Mouse (Mus musculus) cerebellum, adult 9-10 months (tissue): Measurements from ENCODE around the gene Olfr1293-ps.

ENCODE experiments used
- DNase-seq: peaks from one replicate; pipeline ENCODE4 v3.0.0; 2022

Gene Olfr1293-ps

DNA sequence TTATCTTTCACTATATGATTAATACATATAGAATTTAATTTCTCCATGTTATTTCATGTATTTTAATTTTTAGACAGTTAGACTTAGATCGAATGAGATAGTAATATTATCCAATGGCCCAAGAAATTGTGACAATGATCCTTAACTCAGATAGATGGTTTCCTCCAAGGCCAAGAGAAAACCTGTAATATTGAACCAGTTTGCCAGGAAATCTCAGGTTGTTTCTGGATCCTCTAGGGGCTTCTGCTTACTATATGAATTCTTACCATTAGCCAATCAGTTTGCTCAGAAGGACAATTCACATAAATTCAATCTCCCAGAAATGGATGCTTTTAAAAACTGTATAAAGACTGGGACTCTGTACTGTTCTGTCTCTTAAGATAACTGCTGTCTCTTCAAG, at the start of gene Olfr1293-ps:
TSS of gene Olfr1293-ps (plus strand) at position 301 of the 400 bp plus-strand sequence.
- DNase-seq, result no peak

DNA sequence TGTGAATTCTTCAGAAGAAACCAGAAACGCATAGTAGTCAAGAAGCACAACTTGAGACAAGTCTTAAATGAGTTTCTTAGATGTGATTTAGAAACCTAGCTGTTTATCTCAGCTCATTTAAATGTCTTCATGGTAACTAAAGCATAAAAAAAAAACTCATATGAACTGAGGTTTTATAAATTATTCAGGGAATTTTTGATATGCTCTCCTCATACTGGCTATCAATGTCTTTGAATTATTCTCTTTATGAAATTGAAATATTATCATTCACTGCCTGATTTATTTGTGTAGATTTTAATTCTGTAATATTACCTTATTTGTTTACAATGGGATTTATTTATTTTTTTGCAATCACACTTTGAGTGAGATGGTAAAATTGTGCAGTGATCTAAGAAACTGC, 44.5 kb upstream of the Olfr1293-ps start, which contains the start of gene Olfr1289:
TSS of gene Olfr1289 (plus strand) at position 301 of the 400 bp plus-strand sequence.
- no peak for DNase-seq

DNA sequence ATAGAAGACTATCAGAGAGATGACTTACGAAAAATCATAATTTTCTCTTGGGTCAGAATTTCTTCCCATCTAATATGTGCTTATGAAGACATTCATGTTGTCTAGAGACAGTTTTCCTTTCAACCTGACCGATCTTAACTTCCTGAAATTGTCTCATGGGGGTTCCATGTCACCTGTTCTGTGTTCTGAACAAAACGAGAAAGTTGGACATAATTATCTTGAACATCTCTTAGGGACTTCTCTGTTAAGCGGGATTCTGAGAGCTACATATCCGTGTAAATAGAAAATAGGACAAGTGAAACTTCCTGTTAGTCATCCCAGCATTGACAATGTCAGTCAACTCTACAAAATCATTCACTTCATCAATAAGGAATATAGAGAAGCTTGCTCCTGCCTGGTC, 31.3 kb upstream of the Olfr1293-ps start, which contains the start of gene Olfr1290:
TSS of gene Olfr1290 (minus strand) at position 101 of the 400 bp plus-strand sequence.
- DNase-seq, result no peak

DNA sequence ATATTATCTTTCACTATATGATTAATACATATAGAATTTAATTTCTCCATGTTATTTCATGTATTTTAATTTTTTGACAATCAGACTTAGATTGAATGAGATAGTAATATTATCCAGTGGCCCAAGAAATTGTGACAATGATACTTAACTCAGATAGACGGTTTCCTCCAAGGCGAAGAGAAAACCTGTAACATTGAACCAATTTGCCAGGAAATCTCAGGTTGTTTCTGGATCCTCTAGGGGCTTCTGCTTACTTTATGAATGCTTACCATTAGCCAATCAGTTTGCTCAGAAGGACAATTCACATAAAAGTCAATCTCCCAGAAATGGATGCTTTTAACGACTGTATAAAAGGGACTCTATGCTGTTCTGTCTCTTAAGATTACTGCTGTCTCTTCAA, 28.1 kb upstream of the Olfr1293-ps start, which contains the start of gene Olfr1291-ps1:
TSS of gene Olfr1291-ps1 (plus strand) at position 301 of the 400 bp plus-strand sequence.
- DNase-seq, result no peak

DNA sequence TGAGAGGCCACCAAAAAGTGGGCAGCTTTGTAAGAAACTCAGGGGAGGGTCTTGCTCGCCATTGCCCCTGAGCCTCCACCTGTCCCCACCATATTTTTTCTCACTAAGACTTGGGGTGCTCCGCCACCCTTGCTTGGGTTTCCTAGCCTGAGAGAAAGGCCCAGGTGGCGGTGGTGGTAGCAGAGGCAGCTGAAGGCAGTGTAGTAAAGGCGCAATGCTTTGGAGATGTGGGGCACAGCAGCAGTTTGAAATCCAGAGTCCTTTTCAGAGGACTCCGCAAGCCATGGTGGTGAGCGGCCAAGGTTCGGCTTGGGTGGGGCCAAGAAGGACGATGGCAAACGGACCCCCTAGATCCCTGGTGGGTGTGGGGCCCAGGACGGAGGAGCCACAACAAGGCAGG, 7.6 kb upstream of the Olfr1293-ps start:
- DNase-seq, result no peak

DNA sequence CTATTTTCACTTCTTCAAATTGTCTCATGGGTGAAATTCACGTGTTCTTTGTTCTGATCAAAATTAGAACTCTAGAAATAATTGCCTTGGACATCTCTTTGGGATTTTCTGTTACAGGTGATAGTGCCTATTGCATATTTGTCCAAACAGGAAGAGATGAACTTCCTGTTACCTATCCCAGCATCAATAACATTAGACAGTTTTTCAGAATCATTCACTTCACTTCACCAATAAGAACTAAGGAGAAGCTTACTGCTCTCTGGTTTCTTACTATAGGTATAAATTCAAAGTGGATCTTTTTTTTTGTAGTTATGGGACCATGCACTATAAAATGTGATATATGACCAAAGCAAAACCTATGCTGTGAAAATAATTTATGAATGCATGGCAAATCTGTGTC, 15.2 kb downstream of the Olfr1293-ps start, which contains the start of gene Olfr1294:
TSS of gene Olfr1294 (minus strand) at position 101 of the 400 bp plus-strand sequence.
- DNase-seq, result no peak

DNA sequence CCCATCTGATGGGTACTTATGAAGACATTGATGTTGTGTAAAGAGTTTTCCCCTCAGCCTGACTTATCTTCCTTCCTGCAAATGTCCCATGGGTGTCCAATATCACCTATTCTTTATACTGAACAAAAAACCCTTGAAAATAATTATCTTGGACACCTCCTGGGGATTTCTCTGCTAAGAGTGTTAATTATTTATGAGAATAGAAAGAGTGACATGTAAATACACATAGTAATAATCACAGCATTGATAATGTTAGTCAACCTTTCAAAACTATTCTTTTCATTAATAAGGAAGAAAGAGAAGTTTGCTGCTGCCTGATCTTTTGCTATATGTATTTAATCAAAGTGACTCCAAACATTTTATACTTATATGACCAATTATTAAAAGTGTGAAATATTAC, 44.6 kb downstream of the Olfr1293-ps start, which contains the start of gene Olfr1295:
TSS of gene Olfr1295 (minus strand) at position 101 of the 400 bp plus-strand sequence.
- no peak for DNase-seq
